Mouse (Mus musculus) neural tube, postnatal 0 days (tissue): Measurements from ENCODE around the gene Epb42. TPM values are rescaled to one million over a fixed set of nuclear protein-coding genes. Genes with fewer than 3 reads are reported as not detected.

ENCODE experiments used
- microRNA-seq: library from miRNA; unstranded; fragments of <30 nt; microRNA quantifications from one replicate; pipeline ENCODE4, GENCODE M21; 2016
- polyA plus RNA-seq: library from polyadenylated mRNA; unstranded; fragments of >200 nt; fragmentation: Nextera tagmentation; extraction: Ambion mirVana; gene quantifications from 2 replicates; pipeline ENCODE4 v1.2.1, GENCODE M21; 2015

Epb42 gene
- polyA plus RNA-seq: 0.12 and 0.18 TPM in 2 replicates

GRCm38 (mm10) chr2:121036733-121037341 lies at the start of gene Epb42:
Gene Epb42 (minus strand): TSS chr2:121037072.

DNA sequence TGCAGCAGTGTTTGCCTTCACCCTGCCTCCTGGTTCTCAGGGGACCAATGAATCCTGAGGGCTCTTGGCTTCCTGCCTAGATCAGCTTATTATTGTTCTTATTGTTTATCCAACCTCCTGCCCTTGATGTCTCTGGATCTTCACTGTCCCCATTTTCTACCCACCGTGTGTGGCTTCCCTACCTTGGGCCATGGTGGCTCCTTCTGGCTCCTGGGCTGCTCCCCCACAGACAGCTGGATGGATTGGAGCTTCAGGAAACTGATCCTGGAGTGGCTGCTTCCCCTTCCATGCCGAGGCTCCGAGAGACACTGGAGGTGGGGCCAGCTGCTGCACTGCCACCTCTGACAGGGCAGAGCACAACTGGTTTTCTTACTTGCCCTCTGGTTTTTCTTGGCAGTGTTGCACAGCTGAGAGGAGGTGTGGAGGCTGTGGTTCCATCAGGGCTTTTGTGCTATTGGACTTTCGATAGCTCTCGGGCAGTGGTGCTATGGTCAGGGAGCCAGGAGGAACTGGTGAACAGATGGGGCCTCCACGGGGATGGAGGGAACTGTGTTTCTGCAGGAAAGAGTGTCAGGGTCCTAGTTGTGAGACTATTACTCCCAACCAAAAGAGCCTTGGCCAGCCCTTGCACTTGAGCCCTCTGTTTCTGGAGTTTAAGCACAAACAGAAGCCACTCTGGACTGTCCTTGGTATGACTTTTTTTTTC lies 48.8 kb upstream of the Epb42 start, which contains the start of gene Tgm5:
Gene Tgm5 (minus strand): TSS at position 362 of the 706 bp plus-strand sequence.

GRCm38 (mm10) chr2:121007925-121008663 lies 28.8 kb downstream of the Epb42 start, which contains the start of gene Ccndbp1:
Gene Ccndbp1 (plus strand): TSS chr2:121008403.

GRCm38 (mm10) chr2:120976990-120977925 lies 59.6 kb downstream of the Epb42 start, which contains the start of gene Tmem62:
Gene Tmem62 (plus strand): TSS chr2:120977017.

GRCm38 (mm10) chr2:120970559-120971080 lies 66.3 kb downstream of the Epb42 start, which contains the start of gene Ubr1:
Gene Ubr1 (minus strand): TSS chr2:120970715.

Small RNA genes lying within 50 kb of the gene (microRNA-seq; reads per million reads assigned to microRNA genes)
- gene Gm44325: not detected

Other genes with a start within 250 kb of the Epb42 start
- 5.9 and 6.7 TPM in 2 replicates for gene Cdan1, start 186.9 kb downstream of the Epb42 start, polyA plus RNA-seq
- gene Ttbk2, start 186.5 kb downstream of the Epb42 start, polyA plus RNA-seq: 13.2 and 13.5 TPM in 2 replicates
- gene Ubr1, start 66.4 kb downstream of the Epb42 start, polyA plus RNA-seq: 23.7 and 27.0 TPM in 2 replicates
- gene Tmem62, start 60.1 kb downstream of the Epb42 start, polyA plus RNA-seq: 18.9 and 19.0 TPM in 2 replicates
- 72.7 and 77.9 TPM in 2 replicates for gene Ccndbp1, start 28.7 kb downstream of the Epb42 start, polyA plus RNA-seq
- 0.05 TPM in 1 of 2 replicates, not detected in the other for gene Tgm5, start 48.8 kb upstream of the Epb42 start, polyA plus RNA-seq
- not detected in 2 replicates for gene Tgm7, start 72.7 kb upstream of the Epb42 start, polyA plus RNA-seq
- 14.2 and 15.2 TPM in 2 replicates for gene Adal, start 103.4 kb upstream of the Epb42 start, polyA plus RNA-seq
- 13.3 and 15.1 TPM in 2 replicates for gene Lcmt2, start 103.6 kb upstream of the Epb42 start, polyA plus RNA-seq
- gene Tubgcp4, start 133.6 kb upstream of the Epb42 start, polyA plus RNA-seq: 27.3 and 27.7 TPM in 2 replicates
- 4.6 and 5.6 TPM in 2 replicates for gene Zscan29, start 134.1 kb upstream of the Epb42 start, polyA plus RNA-seq
- gene Trp53bp1, start 234.3 kb upstream of the Epb42 start, polyA plus RNA-seq: 68.6 and 73.4 TPM in 2 replicates